Mouse (Mus musculus): ENCODE data around the gene Ctnna2.

The Ctnna2 gene

GRCm38 (mm10) chr6:77256348-77256747, 723.2 kb downstream of the Ctnna2 start:
- Histone ChIP-seq H3K36me3 (ENCODE audit: insufficient read depth, low read length) (no peaks in the 10 kb centered on the region), H3K4me1 (replicated peaks; ENCODE audit: low read depth, low read length) (no peaks in the 10 kb centered on the region), H3K9me3 (ENCODE audit: low read length) (no peaks in the 10 kb centered on the region), H3K4me3 (replicated peaks; ENCODE audit: low read length) (no peak overlapping the region), H3K27me3 (ENCODE audit: insufficient read depth, low read length) (no peaks in the 10 kb centered on the region)
- TF ChIP-seq NANOG (IDR thresholded peaks at IDR 0.05; ENCODE audit: borderline replicate concordance, low read length), result no peak
- TF ChIP-seq POU5F1 (IDR thresholded peaks at IDR 0.05; ENCODE audit: borderline replicate concordance, low read length), result no peak
- no peak for TF ChIP-seq CTCF (conservative IDR thresholded peaks at IDR 0.05; ENCODE audit: low read length)

DNA sequence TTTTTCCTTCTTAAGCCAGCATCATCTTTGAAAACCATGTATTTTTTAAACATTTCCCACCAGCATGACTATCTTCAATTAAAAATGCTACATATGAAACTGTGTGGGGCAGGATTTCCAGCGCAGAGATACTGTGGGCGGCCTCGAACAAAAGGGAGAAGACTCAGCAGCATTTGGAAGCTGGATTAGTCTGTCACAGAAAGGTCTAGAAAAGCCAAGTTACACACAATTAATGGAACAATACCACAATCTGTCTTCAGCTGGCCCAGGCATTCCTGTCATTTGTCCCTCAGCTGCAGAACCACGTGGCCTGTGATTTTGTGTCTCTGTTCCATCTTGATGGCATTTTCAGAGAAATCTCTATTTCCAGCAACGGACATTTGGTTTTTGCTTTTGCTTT, 726.0 kb downstream of the Ctnna2 start:
- Histone ChIP-seq H3K4me3 (replicated peaks; ENCODE audit: low read length) (no peak overlapping the region), H3K36me3 (ENCODE audit: insufficient read depth, low read length) (no peaks in the 10 kb centered on the region), H3K27me3 (ENCODE audit: insufficient read depth, low read length) (peaks cover 4% of the 10 kb centered on the region; the same call in 1 of the 2 replicates), H3K4me1 (replicated peaks; ENCODE audit: low read depth, low read length) (no peaks in the 10 kb centered on the region), H3K9me3 (ENCODE audit: low read length) (no peaks in the 10 kb centered on the region)
- TF ChIP-seq POU5F1 (IDR thresholded peaks at IDR 0.05; ENCODE audit: borderline replicate concordance, low read length), result no peak
- no peak for TF ChIP-seq NANOG (IDR thresholded peaks at IDR 0.05; ENCODE audit: borderline replicate concordance, low read length)
- no peak for TF ChIP-seq CTCF (conservative IDR thresholded peaks at IDR 0.05; ENCODE audit: low read length)

DNA sequence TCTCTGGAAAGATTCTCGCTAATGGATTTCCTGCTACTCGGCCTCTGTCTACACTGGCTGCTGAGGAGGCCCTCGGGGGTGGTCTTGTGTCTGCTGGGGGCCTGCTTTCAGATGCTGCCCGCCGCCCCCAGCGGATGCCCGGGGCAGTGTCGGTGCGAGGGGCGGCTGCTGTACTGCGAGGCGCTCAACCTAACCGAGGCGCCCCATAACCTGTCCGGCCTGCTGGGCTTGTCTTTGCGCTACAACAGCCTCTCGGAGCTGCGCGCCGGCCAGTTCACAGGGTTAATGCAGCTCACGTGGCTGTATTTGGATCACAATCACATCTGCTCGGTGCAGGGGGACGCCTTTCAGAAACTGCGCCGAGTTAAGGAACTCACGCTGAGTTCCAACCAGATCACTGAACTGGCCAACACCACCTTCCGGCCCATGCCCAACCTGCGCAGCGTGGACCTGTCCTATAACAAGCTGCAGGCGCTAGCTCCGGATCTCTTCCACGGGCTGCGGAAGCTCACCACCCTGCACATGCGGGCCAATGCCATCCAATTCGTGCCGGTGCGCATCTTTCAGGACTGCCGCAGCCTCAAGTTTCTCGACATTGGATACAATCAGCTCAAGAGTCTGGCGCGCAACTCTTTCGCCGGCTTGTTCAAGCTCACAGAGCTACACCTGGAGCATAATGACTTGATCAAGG, 735.8 kb downstream of the Ctnna2 start:
- H3K4me3 ChIP-seq (replicated peaks; ENCODE audit: low read length), result peak overlapping the region; percentile 71
- TF ChIP-seq NANOG (IDR thresholded peaks at IDR 0.05; ENCODE audit: borderline replicate concordance, low read length) (no peak), CTCF (conservative IDR thresholded peaks at IDR 0.05; ENCODE audit: low read length) (no peak), POU5F1 (IDR thresholded peaks at IDR 0.05; ENCODE audit: borderline replicate concordance, low read length) (no peak)
- H3K27me3 ChIP-seq (ENCODE audit: insufficient read depth, low read length), result peaks cover 66% of the 10 kb centered on the region
- no peaks in the 10 kb centered on the region for H3K36me3 ChIP-seq (ENCODE audit: insufficient read depth, low read length)
- peaks cover 22% of the 10 kb centered on the region for H3K4me1 ChIP-seq (replicated peaks; ENCODE audit: low read depth, low read length)
- no peaks in the 10 kb centered on the region for H3K9me3 ChIP-seq (ENCODE audit: low read length)

DNA sequence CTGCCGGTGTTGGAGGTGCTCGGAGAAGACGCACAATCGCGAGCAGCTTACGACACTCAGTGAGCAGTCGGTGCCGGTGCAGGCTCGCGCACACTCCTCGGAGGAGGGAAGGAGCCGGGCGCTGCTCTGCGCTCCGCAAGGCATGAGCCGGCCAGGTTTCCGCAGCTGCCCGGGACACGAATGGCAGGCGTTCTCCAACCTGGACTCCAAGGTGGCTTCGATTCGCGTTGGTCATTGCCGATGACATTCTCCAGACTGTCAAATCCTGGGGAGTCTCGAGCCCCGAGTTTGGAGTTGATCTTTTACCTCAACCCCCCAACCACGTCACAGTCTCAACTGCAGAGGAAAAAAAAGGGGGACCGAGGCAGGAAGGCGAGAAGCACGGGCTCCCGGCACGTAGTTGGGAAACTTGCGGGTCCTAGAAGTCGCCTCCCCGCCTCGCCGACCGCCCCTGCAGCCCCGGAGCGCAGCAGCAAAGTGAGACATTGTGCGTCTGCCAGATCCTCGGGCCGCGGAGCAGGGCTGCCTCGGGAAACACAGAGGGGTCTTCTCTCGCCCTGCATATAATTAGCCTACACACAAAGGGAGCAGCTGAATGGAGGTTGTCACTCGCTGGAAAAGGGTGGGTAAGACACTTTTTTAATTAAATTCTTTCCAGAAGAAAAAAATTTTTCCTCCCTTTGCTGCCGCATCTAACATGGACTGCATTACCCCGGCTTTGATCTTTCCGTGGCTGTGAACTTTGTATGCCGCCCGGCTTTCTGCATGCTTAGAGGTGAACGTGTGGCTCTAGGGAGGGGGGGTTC, 736.7 kb downstream of the Ctnna2 start, which contains the start of gene Lrrtm1:
TSS of gene Lrrtm1 (plus strand) at position 89 of the 806 bp plus-strand sequence.
- no peaks in the 10 kb centered on the region for H3K9me3 ChIP-seq (ENCODE audit: low read length)
- no peaks in the 10 kb centered on the region for H3K36me3 ChIP-seq (ENCODE audit: insufficient read depth, low read length)
- peak within 1 kb of the TSS; percentile 71 for H3K4me3 ChIP-seq (replicated peaks; ENCODE audit: low read length)
- TF ChIP-seq POU5F1 (IDR thresholded peaks at IDR 0.05; ENCODE audit: borderline replicate concordance, low read length) (no peak), CTCF (conservative IDR thresholded peaks at IDR 0.05; ENCODE audit: low read length) (no peak)
- H3K4me1 ChIP-seq (replicated peaks; ENCODE audit: low read depth, low read length), result peaks cover 22% of the 10 kb centered on the region
- H3K27me3 ChIP-seq (ENCODE audit: insufficient read depth, low read length), result peaks cover 67% of the 10 kb centered on the region

DNA sequence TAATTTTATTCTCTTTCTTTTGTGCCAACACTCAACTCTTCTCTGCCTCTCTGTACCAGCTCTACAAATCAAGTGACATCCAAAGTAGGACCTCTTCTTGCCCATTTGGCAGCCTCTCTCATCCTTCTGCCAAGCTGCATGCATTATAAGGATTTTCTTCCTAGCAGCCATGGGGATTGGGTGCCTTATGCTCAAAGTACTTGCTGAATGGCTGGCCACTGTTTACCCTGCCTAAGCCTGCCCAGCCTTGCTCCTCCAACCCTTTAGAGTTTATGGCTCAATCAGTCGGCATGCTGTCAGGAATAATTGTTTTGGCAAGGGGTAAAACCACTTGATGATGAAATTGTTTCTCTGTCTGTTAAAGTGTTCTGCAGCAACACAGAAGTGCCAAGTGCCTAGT, 739.1 kb downstream of the Ctnna2 start:
- Histone ChIP-seq H3K4me1 (replicated peaks; ENCODE audit: low read depth, low read length) (peaks cover 22% of the 10 kb centered on the region), H3K27me3 (ENCODE audit: insufficient read depth, low read length) (peaks cover 51% of the 10 kb centered on the region), H3K36me3 (ENCODE audit: insufficient read depth, low read length) (no peaks in the 10 kb centered on the region), H3K9me3 (ENCODE audit: low read length) (no peaks in the 10 kb centered on the region), H3K4me3 (replicated peaks; ENCODE audit: low read length) (no peak overlapping the region)
- TF ChIP-seq NANOG (IDR thresholded peaks at IDR 0.05; ENCODE audit: borderline replicate concordance, low read length), result no peak
- TF ChIP-seq CTCF (conservative IDR thresholded peaks at IDR 0.05; ENCODE audit: low read length), result no peak

- no peak for TF ChIP-seq CTCF (conservative IDR thresholded peaks at IDR 0.05; ENCODE audit: low read length)
- no peak for TF ChIP-seq POU5F1 (IDR thresholded peaks at IDR 0.05; ENCODE audit: borderline replicate concordance, low read length)
- TF ChIP-seq NANOG (IDR thresholded peaks at IDR 0.05; ENCODE audit: borderline replicate concordance, low read length), result no peak
- Histone ChIP-seq H3K4me3 (replicated peaks; ENCODE audit: low read length) (no peak overlapping the region), H3K9me3 (ENCODE audit: low read length) (no peaks in the 10 kb centered on the region), H3K27me3 (ENCODE audit: insufficient read depth, low read length) (no peaks in the 10 kb centered on the region), H3K4me1 (replicated peaks; ENCODE audit: low read depth, low read length) (no peaks in the 10 kb centered on the region), H3K36me3 (ENCODE audit: insufficient read depth, low read length) (no peaks in the 10 kb centered on the region)
These were observed 756.5 kb downstream of the Ctnna2 start for GRCm38 (mm10) chr6:77222849-77223638.

- Histone ChIP-seq H3K9me3 (ENCODE audit: low read length) (no peaks in the 10 kb centered on the region), H3K4me3 (replicated peaks; ENCODE audit: low read length) (no peak overlapping the region)
- no peak for TF ChIP-seq NANOG (IDR thresholded peaks at IDR 0.05; ENCODE audit: borderline replicate concordance, low read length)
- TF ChIP-seq POU5F1 (IDR thresholded peaks at IDR 0.05; ENCODE audit: borderline replicate concordance, low read length), result no peak
- no peak for TF ChIP-seq CTCF (conservative IDR thresholded peaks at IDR 0.05; ENCODE audit: low read length)
These were observed 758.7 kb downstream of the Ctnna2 start for GRCm38 (mm10) chr6:77220776-77221175.

GRCm38 (mm10) chr6:77218875-77219274, 760.6 kb downstream of the Ctnna2 start:
- Histone ChIP-seq H3K36me3 (ENCODE audit: insufficient read depth, low read length) (no peaks in the 10 kb centered on the region), H3K4me3 (replicated peaks; ENCODE audit: low read length) (no peak overlapping the region), H3K27me3 (ENCODE audit: insufficient read depth, low read length) (no peaks in the 10 kb centered on the region), H3K4me1 (replicated peaks; ENCODE audit: low read depth, low read length) (no peaks in the 10 kb centered on the region), H3K9me3 (ENCODE audit: low read length) (no peaks in the 10 kb centered on the region)
- TF ChIP-seq CTCF (conservative IDR thresholded peaks at IDR 0.05; ENCODE audit: low read length), result 0 out of 2 replicates have a peak, but pooled peaks have one; percentile 8
- no peak for TF ChIP-seq NANOG (IDR thresholded peaks at IDR 0.05; ENCODE audit: borderline replicate concordance, low read length)
- TF ChIP-seq POU5F1 (IDR thresholded peaks at IDR 0.05; ENCODE audit: borderline replicate concordance, low read length), result no peak

More at GRCm38 (mm10) chr6:77220776-77221175, 758.7 kb downstream of the Ctnna2 start:
- no peaks in the 10 kb centered on the region for H3K4me1 ChIP-seq (replicated peaks; ENCODE audit: low read depth, low read length)
- H3K27me3 ChIP-seq (ENCODE audit: insufficient read depth, low read length), result no peaks in the 10 kb centered on the region
- no peaks in the 10 kb centered on the region for H3K36me3 ChIP-seq (ENCODE audit: insufficient read depth, low read length)

Data from E14TG2a.4 (cell line).